Mouse (Mus musculus) MN1 (cell line): Measurements from ENCODE around the gene Gna12.

ENCODE experiments used
- DNase-seq: peaks from one replicate; pipeline ENCODE4 v3.0.0-alpha.2; 2016; ENCODE audit warnings: low spot score

Gene Gna12

GRCm38 (mm10) chr5:140753223-140753622 is 77.0 kb downstream of the Gna12 start:
- no peak for DNase-seq

- no peak for DNase-seq
Measured at GRCm38 (mm10) chr5:140752639-140753038, 77.6 kb downstream of the Gna12 start.

- DNase-seq, result no peak
Measured at GRCm38 (mm10) chr5:140752041-140752440, 78.2 kb downstream of the Gna12 start.

- DNase-seq, result no peak
Measured at GRCm38 (mm10) chr5:140750925-140751324, 79.3 kb downstream of the Gna12 start.

GRCm38 (mm10) chr5:140749062-140749875 is 81.0 kb downstream of the Gna12 start:
- DNase-seq, result peak; percentile 85

- no peak for DNase-seq
Measured at GRCm38 (mm10) chr5:140748425-140748824, 81.8 kb downstream of the Gna12 start.

GRCm38 (mm10) chr5:140743706-140744131 is 86.5 kb downstream of the Gna12 start:
- no peak for DNase-seq

GRCm38 (mm10) chr5:140741877-140742276 is 88.4 kb downstream of the Gna12 start:
- DNase-seq, result no peak

GRCm38 (mm10) chr5:140741040-140741439 is 89.2 kb downstream of the Gna12 start:
- DNase-seq, result no peak

- DNase-seq, result no peak
Measured at GRCm38 (mm10) chr5:140739813-140740212, 90.4 kb downstream of the Gna12 start.

GRCm38 (mm10) chr5:140736166-140736565 is 94.1 kb downstream of the Gna12 start:
- no peak for DNase-seq

GRCm38 (mm10) chr5:140735297-140735696 is 94.9 kb downstream of the Gna12 start:
- DNase-seq, result no peak

GRCm38 (mm10) chr5:140733336-140733735 is 96.9 kb downstream of the Gna12 start:
- no peak for DNase-seq

GRCm38 (mm10) chr5:140732195-140732594 is 98.0 kb downstream of the Gna12 start:
- no peak for DNase-seq

- DNase-seq, result no peak
Measured at GRCm38 (mm10) chr5:140731040-140731797, 99.0 kb downstream of the Gna12 start.

- no peak for DNase-seq
Measured at GRCm38 (mm10) chr5:140726946-140727740, 103.1 kb downstream of the Gna12 start.

- DNase-seq, result no peak
Measured at GRCm38 (mm10) chr5:140726062-140726839, 104.0 kb downstream of the Gna12 start.

GRCm38 (mm10) chr5:140723822-140724221 is 106.4 kb downstream of the Gna12 start, which contains the start of gene Amz1:
Amz1 (plus strand) TSS chr5:140724127.
- no peak for DNase-seq

- DNase-seq, result no peak
Measured at GRCm38 (mm10) chr5:140722121-140722520, 108.1 kb downstream of the Gna12 start.

GRCm38 (mm10) chr5:140720773-140721172 is 109.5 kb downstream of the Gna12 start:
- no peak for DNase-seq

GRCm38 (mm10) chr5:140711040-140711439 is 119.2 kb downstream of the Gna12 start:
- no peak for DNase-seq
